Mouse (Mus musculus): ENCODE data around the gene Ddx20. TPM values are rescaled to one million over a fixed set of nuclear protein-coding genes. Genes with fewer than 3 reads are reported as not detected.

The Ddx20 gene
- polyA plus RNA-seq, 1 experiment = 20.5 TPM

DNA sequence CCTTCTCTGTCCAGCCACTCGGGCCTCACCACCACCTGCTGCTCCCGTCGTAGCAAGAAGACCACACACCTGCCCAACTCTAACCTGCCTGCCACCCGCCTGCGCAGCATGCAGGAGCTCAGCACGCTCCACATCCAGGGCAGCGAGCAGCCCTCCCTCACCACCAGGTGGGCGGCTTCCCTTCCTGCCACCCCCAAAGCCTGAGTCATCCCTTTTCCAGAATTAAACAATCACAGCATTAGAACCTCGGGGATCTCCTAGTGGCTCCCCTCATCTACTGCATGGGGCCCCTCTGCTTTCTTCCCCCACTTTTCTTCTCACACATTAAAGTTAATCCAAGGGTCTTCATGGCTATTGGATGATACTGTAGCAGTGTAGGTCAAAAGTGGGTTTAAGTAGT, 19.2 kb downstream of the Ddx20 start:
- Histone ChIP-seq H3K4me3 (replicated peaks; ENCODE audit: control insufficient read depth, low read depth, low read length) (no peak overlapping the region), H3K27ac (ENCODE audit: control insufficient read depth, insufficient read depth, low read depth, low read length, poor library complexity) (no peak overlapping the region), H3K4me1 (ENCODE audit: control insufficient read depth, insufficient read depth, low read length) (no peaks in the 10 kb centered on the region)
- TF ChIP-seq POLR2A (IDR thresholded peaks at IDR 0.05; ENCODE audit: borderline replicate concordance, control insufficient read depth, low read depth, low read length) (no peak), CTCF (IDR thresholded peaks at IDR 0.05; ENCODE audit: control insufficient read depth, insufficient read depth, low read length) (no peak)
- WGBS = 72% methylated on average over 9 of the region's 9 CpGs

DNA sequence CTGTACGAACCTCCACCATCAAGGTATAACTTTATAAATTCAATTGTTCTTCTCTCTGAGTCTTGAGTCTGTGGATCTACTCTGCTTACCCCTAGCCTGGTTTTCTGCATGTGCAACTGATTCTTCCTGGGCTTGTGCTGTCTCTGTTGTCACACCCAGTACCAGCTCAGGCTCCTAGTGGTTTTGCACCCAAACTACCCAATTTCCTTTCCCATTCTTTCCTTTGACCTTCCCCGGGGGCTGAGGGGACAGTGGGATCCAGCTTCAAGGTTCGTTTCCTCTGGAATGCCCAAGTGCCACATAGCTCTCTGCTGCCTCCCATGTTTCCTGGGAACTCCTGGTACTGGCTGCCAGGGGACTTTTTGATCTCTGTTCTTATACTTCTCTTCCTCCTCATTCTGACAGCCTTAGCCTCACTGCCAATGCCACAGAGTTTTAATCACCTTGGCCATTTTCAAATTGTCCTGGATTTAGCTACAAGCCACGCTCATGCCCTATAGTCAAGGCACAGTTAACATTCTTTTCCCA, 20.3 kb downstream of the Ddx20 start:
- no peak overlapping the region for H3K27ac ChIP-seq (ENCODE audit: control insufficient read depth, insufficient read depth, low read depth, low read length, poor library complexity)
- TF ChIP-seq CTCF (IDR thresholded peaks at IDR 0.05; ENCODE audit: control insufficient read depth, insufficient read depth, low read length) (no peak), POLR2A (IDR thresholded peaks at IDR 0.05; ENCODE audit: borderline replicate concordance, control insufficient read depth, low read depth, low read length) (no peak)
- no peak overlapping the region for H3K4me3 ChIP-seq (replicated peaks; ENCODE audit: control insufficient read depth, low read depth, low read length)
- 58% methylated on average over 4 of the region's 4 CpGs for WGBS
- no peaks in the 10 kb centered on the region for H3K4me1 ChIP-seq (ENCODE audit: control insufficient read depth, insufficient read depth, low read length)

DNA sequence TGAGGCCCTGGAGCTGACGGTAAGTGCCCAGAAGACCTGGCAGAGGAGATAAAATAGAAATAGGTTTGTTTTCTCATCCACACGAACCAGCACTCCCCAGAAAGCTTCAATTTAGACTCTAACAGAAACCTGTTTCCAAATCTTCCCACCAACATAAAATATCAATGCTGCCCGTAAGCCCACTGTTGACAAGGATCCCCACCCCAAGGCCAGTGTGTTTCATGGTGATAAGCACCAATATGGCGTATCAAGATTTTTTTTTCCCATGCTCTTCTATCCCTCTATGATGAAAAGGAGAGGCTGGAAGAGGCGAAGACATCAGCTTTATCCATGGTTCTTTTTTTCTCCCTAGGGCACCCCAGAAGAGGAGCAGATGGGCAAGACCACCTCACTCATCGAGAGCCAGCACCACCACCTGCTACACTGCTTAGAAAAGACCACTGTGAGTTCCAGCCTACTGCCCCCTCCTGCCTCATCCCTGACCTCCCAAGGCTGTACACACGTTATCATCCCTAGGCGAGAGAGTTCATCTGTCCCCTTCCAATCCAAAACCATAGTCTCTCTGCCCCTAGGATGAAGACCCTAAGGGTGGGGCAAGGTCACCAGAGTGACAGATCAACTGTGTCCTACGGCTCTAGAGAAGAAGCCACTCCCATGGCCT, 22.1 kb downstream of the Ddx20 start:
- 71% methylated on average over 9 of the region's 9 CpGs for WGBS
- Histone ChIP-seq H3K4me1 (ENCODE audit: control insufficient read depth, insufficient read depth, low read length) (no peaks in the 10 kb centered on the region), H3K4me3 (replicated peaks; ENCODE audit: control insufficient read depth, low read depth, low read length) (no peak overlapping the region), H3K27ac (ENCODE audit: control insufficient read depth, insufficient read depth, low read depth, low read length, poor library complexity) (no peak overlapping the region)
- TF ChIP-seq CTCF (IDR thresholded peaks at IDR 0.05; ENCODE audit: control insufficient read depth, insufficient read depth, low read length) = no peak

DNA sequence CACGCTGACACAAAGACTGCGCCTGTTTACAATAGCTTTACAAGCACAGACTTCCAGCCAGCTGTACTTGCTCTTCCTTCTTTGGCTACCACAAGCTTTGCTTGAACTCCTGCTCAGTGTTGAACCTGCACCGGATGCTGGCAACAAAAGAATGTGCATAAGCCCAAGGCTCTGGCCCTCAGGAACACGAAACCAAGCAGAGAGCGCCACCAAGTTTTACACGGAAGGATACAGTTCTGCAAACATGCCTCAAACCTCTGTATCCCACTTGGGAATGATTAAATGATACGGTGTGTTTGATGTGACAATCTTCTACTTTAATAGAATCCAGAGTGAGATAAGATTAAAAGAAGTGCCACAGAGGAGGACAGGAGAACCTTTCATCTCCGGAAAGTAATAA, 24.3 kb downstream of the Ddx20 start:
- WGBS = 69% methylated on average over 8 of the region's 8 CpGs
- H3K4me1 ChIP-seq (ENCODE audit: control insufficient read depth, insufficient read depth, low read length) = no peaks in the 10 kb centered on the region
- no peak overlapping the region for H3K4me3 ChIP-seq (replicated peaks; ENCODE audit: control insufficient read depth, low read depth, low read length)
- TF ChIP-seq CTCF (IDR thresholded peaks at IDR 0.05; ENCODE audit: control insufficient read depth, insufficient read depth, low read length) = no peak
- H3K27ac ChIP-seq (ENCODE audit: control insufficient read depth, insufficient read depth, low read depth, low read length, poor library complexity) = no peak overlapping the region

DNA sequence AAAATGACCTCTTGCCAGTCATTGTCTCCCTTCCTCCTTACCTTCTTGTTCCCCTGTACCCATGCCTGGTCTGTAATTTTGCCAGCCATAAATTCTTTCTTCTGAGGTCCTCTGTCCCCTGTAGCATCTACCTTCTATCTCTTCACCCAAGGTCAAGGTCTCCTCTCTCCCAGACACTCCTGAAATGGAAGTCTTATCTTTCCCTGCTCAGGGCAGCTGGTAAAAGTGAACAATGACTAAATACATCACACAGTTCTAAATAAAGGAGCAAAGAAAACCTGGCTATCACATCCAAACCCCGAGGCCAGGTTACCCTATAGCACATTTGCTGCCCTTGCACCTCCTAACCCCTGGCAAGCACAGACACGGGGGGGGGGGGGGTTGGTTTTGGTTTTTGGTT, 26.8 kb downstream of the Ddx20 start:
- no peak for TF ChIP-seq CTCF (IDR thresholded peaks at IDR 0.05; ENCODE audit: control insufficient read depth, insufficient read depth, low read length)
- no peak for TF ChIP-seq POLR2A (IDR thresholded peaks at IDR 0.05; ENCODE audit: borderline replicate concordance, control insufficient read depth, low read depth, low read length)
- WGBS = 56% methylated on average over 2 of the region's 2 CpGs

DNA sequence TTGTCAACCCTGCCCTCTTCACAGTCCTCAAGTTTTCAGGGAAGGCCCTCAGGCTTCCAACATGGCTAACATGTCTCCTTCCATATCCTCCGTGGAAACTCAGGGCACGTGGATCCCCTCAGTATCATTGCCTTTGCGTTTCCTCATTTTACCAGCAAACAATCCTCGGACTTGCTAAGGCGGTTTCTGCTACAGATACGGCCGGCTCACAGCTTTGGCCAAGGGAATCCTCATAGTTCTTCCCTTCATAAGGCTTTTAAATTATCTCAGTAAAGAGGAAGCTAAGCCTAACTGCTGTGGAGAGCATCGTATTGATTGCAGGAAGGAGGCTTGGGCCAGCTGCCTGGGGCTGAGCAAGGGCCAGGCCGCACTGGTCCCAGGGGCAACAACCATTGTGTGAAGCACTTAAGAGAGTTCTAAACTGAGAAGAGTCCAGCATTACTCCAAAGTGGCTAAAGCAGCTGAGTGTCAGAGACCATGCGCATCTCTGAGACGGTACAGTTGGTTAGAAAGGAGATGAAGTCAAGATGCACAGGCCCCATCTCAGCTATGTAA, 32.3 kb downstream of the Ddx20 start:
- Histone ChIP-seq H3K4me3 (replicated peaks; ENCODE audit: control insufficient read depth, low read depth, low read length) (no peak overlapping the region), H3K4me1 (ENCODE audit: control insufficient read depth, insufficient read depth, low read length) (no peaks in the 10 kb centered on the region), H3K27ac (ENCODE audit: control insufficient read depth, insufficient read depth, low read depth, low read length, poor library complexity) (no peak overlapping the region)
- no peak for TF ChIP-seq POLR2A (IDR thresholded peaks at IDR 0.05; ENCODE audit: borderline replicate concordance, control insufficient read depth, low read depth, low read length)
- no peak for TF ChIP-seq CTCF (IDR thresholded peaks at IDR 0.05; ENCODE audit: control insufficient read depth, insufficient read depth, low read length)
- WGBS = 81% methylated on average over 11 of the region's 11 CpGs

More for the DNA sequence above, 26.8 kb downstream of the Ddx20 start:
- Histone ChIP-seq H3K4me3 (replicated peaks; ENCODE audit: control insufficient read depth, low read depth, low read length) (no peak overlapping the region), H3K4me1 (ENCODE audit: control insufficient read depth, insufficient read depth, low read length) (no peaks in the 10 kb centered on the region), H3K27ac (ENCODE audit: control insufficient read depth, insufficient read depth, low read depth, low read length, poor library complexity) (no peak overlapping the region)

DNA sequence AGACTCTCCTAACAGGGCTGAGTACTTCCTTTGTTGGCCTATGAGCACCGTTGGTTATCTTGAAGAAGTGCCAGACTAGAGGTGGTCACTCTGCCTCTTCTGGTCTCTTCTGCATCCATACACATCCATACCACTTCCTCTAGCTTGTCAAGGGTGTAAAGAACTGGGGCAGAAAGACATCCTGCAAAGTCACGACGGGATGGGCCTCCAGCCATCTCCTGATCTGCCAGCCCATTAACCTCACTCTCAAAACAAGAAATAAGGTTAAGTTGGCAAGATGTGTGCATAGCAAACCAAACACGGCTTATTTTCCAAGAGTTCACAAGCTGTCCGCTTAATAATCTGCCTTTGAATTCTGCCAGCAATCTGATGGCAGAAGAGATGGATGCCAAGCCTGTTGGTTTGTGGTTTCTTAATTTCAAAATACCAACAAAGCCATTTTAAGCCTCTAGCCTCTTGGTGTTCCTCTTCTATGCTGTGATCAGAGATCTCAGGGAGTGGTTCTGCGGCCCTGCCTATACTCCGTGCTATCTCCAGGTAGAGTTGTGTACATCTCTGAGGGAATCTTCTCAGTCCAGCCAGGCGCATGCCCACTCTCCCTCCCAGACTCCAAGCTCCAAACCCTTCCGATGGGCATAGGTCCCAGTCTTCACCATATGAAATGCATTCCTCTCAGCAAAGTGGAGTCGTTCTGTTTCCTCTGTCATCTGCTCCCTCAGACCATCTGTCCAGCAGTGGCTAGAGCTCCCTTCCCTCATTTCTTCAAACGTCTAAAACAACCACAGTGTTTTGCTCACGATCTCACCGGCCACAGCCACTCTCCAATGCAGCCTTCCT, 33.6 kb downstream of the Ddx20 start:
- WGBS = 26% methylated on average over 13 of the region's 13 CpGs
- TF ChIP-seq POLR2A (IDR thresholded peaks at IDR 0.05; ENCODE audit: borderline replicate concordance, control insufficient read depth, low read depth, low read length) = no peak
- TF ChIP-seq CTCF (IDR thresholded peaks at IDR 0.05; ENCODE audit: control insufficient read depth, insufficient read depth, low read length) = no peak
- Histone ChIP-seq H3K27ac (ENCODE audit: control insufficient read depth, insufficient read depth, low read depth, low read length, poor library complexity) (no peak overlapping the region), H3K4me1 (ENCODE audit: control insufficient read depth, insufficient read depth, low read length) (no peaks in the 10 kb centered on the region), H3K4me3 (replicated peaks; ENCODE audit: control insufficient read depth, low read depth, low read length) (no peak overlapping the region)

DNA sequence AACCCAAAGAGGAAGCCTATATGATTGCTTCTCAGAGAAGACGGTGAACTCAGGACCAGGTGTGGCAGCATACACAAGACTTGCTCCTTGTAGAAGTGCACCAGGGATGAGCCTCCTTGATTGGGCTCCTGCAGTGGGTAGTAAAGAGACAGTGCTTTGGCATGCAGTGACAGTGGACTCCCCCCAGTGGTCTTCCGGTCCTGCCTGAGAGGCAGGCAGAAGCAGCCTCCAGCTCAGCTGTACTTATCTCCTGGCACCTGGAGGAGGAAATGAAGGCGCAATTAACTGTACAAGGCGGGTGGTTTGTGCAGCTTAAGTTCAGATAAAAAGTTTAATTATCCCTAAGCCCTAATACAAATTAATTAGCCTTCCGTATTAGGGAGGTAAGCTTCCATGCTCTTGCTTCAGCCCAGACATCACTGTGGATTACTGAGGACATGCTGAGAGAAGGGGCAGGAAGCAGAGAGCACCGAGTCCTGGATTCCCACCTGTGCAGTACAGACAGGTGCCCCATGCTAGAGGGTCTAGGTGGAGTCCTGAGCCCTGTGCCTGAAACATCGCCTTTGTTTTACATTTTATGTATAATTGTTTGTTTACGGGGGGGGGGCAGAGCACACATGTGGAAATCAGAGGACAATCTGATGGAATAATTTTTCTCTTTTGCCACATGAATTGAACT, 38.3 kb downstream of the Ddx20 start:
- Histone ChIP-seq H3K4me1 (ENCODE audit: control insufficient read depth, insufficient read depth, low read length) (no peaks in the 10 kb centered on the region), H3K27ac (ENCODE audit: control insufficient read depth, insufficient read depth, low read depth, low read length, poor library complexity) (no peak overlapping the region), H3K4me3 (replicated peaks; ENCODE audit: control insufficient read depth, low read depth, low read length) (no peak overlapping the region)
- TF ChIP-seq POLR2A (IDR thresholded peaks at IDR 0.05; ENCODE audit: borderline replicate concordance, control insufficient read depth, low read depth, low read length) = no peak
- no peak for TF ChIP-seq CTCF (IDR thresholded peaks at IDR 0.05; ENCODE audit: control insufficient read depth, insufficient read depth, low read length)
- 56% methylated on average over 8 of the region's 8 CpGs for WGBS
